Mouse (Mus musculus) cerebellum, adult 9-10 months (tissue): ENCODE results near the gene Sec11a.
A peak's percentile ranks its signal among the peaks of the same experiment; 100 is the strongest.
"Not testable (repeated sequence)": the region's sequence is repeated elsewhere in the genome, so short reads cannot be mapped to it uniquely, and the experiment has no call there.

Experiments
- DNase-seq: peaks from one replicate; pipeline ENCODE4 v3.0.0; 2022

The Sec11a gene

GRCm38 (mm10) chr7:80947445-80948350 lies at the start of gene Sec11a:
Gene Sec11a, minus strand, starts transcription at chr7:80947780.
- DNase-seq: peak; percentile 95

GRCm38 (mm10) chr7:80995266-80996146 lies 47.9 kb upstream of the Sec11a start:
- DNase-seq: no peak

- DNase-seq: no peak
Observed at GRCm38 (mm10) chr7:80994663-80995005, 47.1 kb upstream of the Sec11a start.

- peak; percentile 67 for DNase-seq
Observed at GRCm38 (mm10) chr7:80993834-80994662, 46.5 kb upstream of the Sec11a start.

GRCm38 (mm10) chr7:80992980-80993833 lies 45.6 kb upstream of the Sec11a start, which contains the start of gene Zfp592:
Gene Zfp592, plus strand, starts transcription at chr7:80993681.
- peak; percentile 78 for DNase-seq

- DNase-seq: peak; percentile 45
Observed at GRCm38 (mm10) chr7:80992631-80992979, 45.0 kb upstream of the Sec11a start.

GRCm38 (mm10) chr7:80992063-80992462 lies 44.5 kb upstream of the Sec11a start:
- DNase-seq: no peak

- DNase-seq: no peak
Observed at GRCm38 (mm10) chr7:80991589-80991988, 44.0 kb upstream of the Sec11a start.

- DNase-seq: no peak
Observed at GRCm38 (mm10) chr7:80990276-80990675, 42.7 kb upstream of the Sec11a start.

GRCm38 (mm10) chr7:80987805-80988625 lies 40.4 kb upstream of the Sec11a start:
- DNase-seq: no peak

GRCm38 (mm10) chr7:80986458-80987187 lies 39.0 kb upstream of the Sec11a start:
- no peak for DNase-seq

GRCm38 (mm10) chr7:80980566-80980965 lies 33.0 kb upstream of the Sec11a start:
- DNase-seq: no peak

GRCm38 (mm10) chr7:80973638-80974015 lies 26.0 kb upstream of the Sec11a start:
- not testable (repeated sequence) for DNase-seq

GRCm38 (mm10) chr7:80972920-80973637 lies 25.5 kb upstream of the Sec11a start:
- DNase-seq: not testable (repeated sequence)

GRCm38 (mm10) chr7:80972082-80972481 lies 24.5 kb upstream of the Sec11a start:
- no peak for DNase-seq

- DNase-seq: no peak
Observed at GRCm38 (mm10) chr7:80971419-80971818, 23.8 kb upstream of the Sec11a start.

GRCm38 (mm10) chr7:80970913-80971312 lies 23.3 kb upstream of the Sec11a start:
- DNase-seq: no peak

- no peak for DNase-seq
Observed at GRCm38 (mm10) chr7:80962799-80963198, 15.2 kb upstream of the Sec11a start.

- no peak for DNase-seq
Observed at GRCm38 (mm10) chr7:80959003-80959402, 11.4 kb upstream of the Sec11a start.
